Mouse (Mus musculus) midbrain, embryonic 12.5 days (tissue): ENCODE measurements around the gene Ilf3. TPM values are rescaled to one million over a fixed set of nuclear protein-coding genes. Genes with fewer than 3 reads are reported as not detected.

Source experiments
- ATAC-seq: fragments of 200-750 bp; cut with Nextera tagmentation; 2 replicates; pipeline ENCODE4 v1.8.0; 2017; ENCODE audit warnings: low read depth, moderate TSS enrichment, moderate library complexity; ENCODE audit not compliant: low FRiP score
- H3K27ac ChIP-seq: fragments of 300-500 bp; sonication (generic); replicated peaks from 2 replicates; pipeline ENCODE4 v1.5.1; 2016; ENCODE audit warnings: mild to moderate bottlenecking
- H3K27me3 ChIP-seq: fragments of 300-500 bp; sonication (generic); 2 replicates; pipeline ENCODE4 v1.6.1; 2016; ENCODE audit warnings: mild to moderate bottlenecking
- H3K36me3 ChIP-seq: fragments of 300-500 bp; sonication (generic); 2 replicates; pipeline ENCODE4 v1.6.1; 2016
- H3K4me1 ChIP-seq: fragments of 300-500 bp; sonication (generic); 2 replicates; pipeline ENCODE4 v1.6.1; 2016
- H3K4me2 ChIP-seq: fragments of 300-500 bp; sonication (generic); replicated peaks from 2 replicates; pipeline ENCODE4 v1.6.1; 2016; ENCODE audit warnings: mild to moderate bottlenecking, moderate library complexity
- H3K4me3 ChIP-seq: fragments of 300-500 bp; sonication (generic); 2 replicates; pipeline ENCODE4 v1.5.1; 2016; ENCODE audit warnings: mild to moderate bottlenecking
- H3K9ac ChIP-seq: fragments of 300-500 bp; sonication (generic); replicated peaks from 2 replicates; pipeline ENCODE4 v1.6.1; 2016; ENCODE audit warnings: mild to moderate bottlenecking, moderate library complexity
- H3K9me3 ChIP-seq: fragments of 300-500 bp; sonication (generic); 2 replicates; pipeline ENCODE4 v1.6.1; 2016; ENCODE audit warnings: mild to moderate bottlenecking
- WGBS: fragments of 180-500 bp; shearing (Covaris S2); methylation state at CpG from one replicate; pipeline ENCODE4 v1.1.7; 2016; 5-methylcytosine and 5-hydroxymethylcytosine counted together
- polyA plus RNA-seq: library from polyadenylated mRNA; unstranded; fragments of >200 nt; fragmentation: Nextera tagmentation; extraction: Ambion mirVana; gene quantifications from 2 replicates; pipeline ENCODE4 v1.2.1, GENCODE M21; 2016

Ilf3 gene
- polyA plus RNA-seq, 1 experiment from 2014 or later: 314 TPM

GRCm38 (mm10) chr9:21372508-21372907, 4.8 kb downstream of the Ilf3 start:
- Histone ChIP-seq H3K9me3 (no peaks in the 10 kb centered on the region), H3K27ac (no peak overlapping the region), H3K9ac (no peak overlapping the region), H3K4me1 (peaks cover 24% of the 10 kb centered on the region), H3K36me3 (peaks cover 20% of the 10 kb centered on the region; the same call in 1 of the 2 replicates), H3K4me2 (no peak overlapping the region), H3K27me3 (no peaks in the 10 kb centered on the region), H3K4me3 (no peak overlapping the region)
- WGBS: 71% methylated on average over 1 of the region's 1 CpGs
- no peak for ATAC-seq

GRCm38 (mm10) chr9:21379195-21379594, 11.5 kb downstream of the Ilf3 start:
- no peak for ATAC-seq
- Histone ChIP-seq H3K4me2 (no peak overlapping the region), H3K27ac (no peak overlapping the region), H3K4me3 (no peak overlapping the region), H3K36me3 (0 out of 2 replicates have a peak, but pooled peaks cover 9% of the 10 kb centered on the region), H3K9ac (no peak overlapping the region), H3K27me3 (no peaks in the 10 kb centered on the region), H3K9me3 (no peaks in the 10 kb centered on the region), H3K4me1 (peaks cover 8% of the 10 kb centered on the region)
- WGBS: 70% methylated on average over 3 of the region's 3 CpGs

- H3K36me3 ChIP-seq: 0 out of 2 replicates have a peak, but pooled peaks cover 9% of the 10 kb centered on the region
- H3K9ac ChIP-seq: no peak overlapping the region
- no peaks in the 10 kb centered on the region for H3K9me3 ChIP-seq
- no peak overlapping the region for H3K27ac ChIP-seq
- H3K27me3 ChIP-seq: no peaks in the 10 kb centered on the region
- H3K4me2 ChIP-seq: no peak overlapping the region
- no peak overlapping the region for H3K4me3 ChIP-seq
- peaks cover 8% of the 10 kb centered on the region for H3K4me1 ChIP-seq
- no peak for ATAC-seq
Observed at GRCm38 (mm10) chr9:21380868-21381267, 13.2 kb downstream of the Ilf3 start.

GRCm38 (mm10) chr9:21383966-21384365, 16.3 kb downstream of the Ilf3 start:
- peaks cover 4% of the 10 kb centered on the region; the same call in 1 of the 2 replicates for H3K4me1 ChIP-seq
- no peak overlapping the region for H3K4me2 ChIP-seq
- no peak overlapping the region for H3K9ac ChIP-seq
- H3K27ac ChIP-seq: no peak overlapping the region
- peaks cover 20% of the 10 kb centered on the region for H3K36me3 ChIP-seq
- H3K4me3 ChIP-seq: no peak overlapping the region
- H3K9me3 ChIP-seq: no peaks in the 10 kb centered on the region
- ATAC-seq: no peak
- no peaks in the 10 kb centered on the region for H3K27me3 ChIP-seq

GRCm38 (mm10) chr9:21392646-21393175, 25.0 kb downstream of the Ilf3 start:
- Histone ChIP-seq H3K9me3 (no peaks in the 10 kb centered on the region), H3K27me3 (no peaks in the 10 kb centered on the region), H3K27ac (no peak overlapping the region), H3K9ac (no peak overlapping the region), H3K4me1 (no peaks in the 10 kb centered on the region), H3K36me3 (peaks cover 95% of the 10 kb centered on the region), H3K4me2 (no peak overlapping the region), H3K4me3 (no peak overlapping the region)
- no peak for ATAC-seq
- 95% methylated on average over 10 of the region's 10 CpGs for WGBS

GRCm38 (mm10) chr9:21395692-21396091, 28.0 kb downstream of the Ilf3 start:
- H3K9ac ChIP-seq: no peak overlapping the region
- no peak for ATAC-seq
- H3K9me3 ChIP-seq: no peaks in the 10 kb centered on the region

GRCm38 (mm10) chr9:21397170-21397569, 29.5 kb downstream of the Ilf3 start:
- Histone ChIP-seq H3K27ac (no peak overlapping the region), H3K4me3 (no peak overlapping the region), H3K36me3 (peaks cover 97% of the 10 kb centered on the region), H3K27me3 (no peaks in the 10 kb centered on the region), H3K4me2 (no peak overlapping the region), H3K9ac (no peak overlapping the region), H3K9me3 (no peaks in the 10 kb centered on the region), H3K4me1 (no peaks in the 10 kb centered on the region)
- 98% methylated on average over 3 of the region's 3 CpGs for WGBS
- no peak for ATAC-seq

More at GRCm38 (mm10) chr9:21395692-21396091, 28.0 kb downstream of the Ilf3 start:
- Histone ChIP-seq H3K27ac (no peak overlapping the region), H3K4me2 (no peak overlapping the region), H3K36me3 (peaks cover 98% of the 10 kb centered on the region), H3K4me3 (no peak overlapping the region), H3K4me1 (no peaks in the 10 kb centered on the region), H3K27me3 (no peaks in the 10 kb centered on the region)
- 89% methylated on average over 3 of the region's 3 CpGs for WGBS

GRCm38 (mm10) chr9:21401042-21401441, 33.4 kb downstream of the Ilf3 start:
- Histone ChIP-seq H3K4me2 (no peak overlapping the region), H3K4me1 (no peaks in the 10 kb centered on the region), H3K9ac (no peak overlapping the region), H3K27ac (no peak overlapping the region), H3K36me3 (peaks cover 96% of the 10 kb centered on the region), H3K4me3 (no peak overlapping the region), H3K9me3 (no peaks in the 10 kb centered on the region), H3K27me3 (no peaks in the 10 kb centered on the region)
- ATAC-seq: no peak
- 92% methylated on average over 9 of the region's 9 CpGs for WGBS

- Histone ChIP-seq H3K4me3 (no peak overlapping the region), H3K27ac (no peak overlapping the region), H3K9ac (no peak overlapping the region), H3K27me3 (no peaks in the 10 kb centered on the region), H3K4me2 (no peak overlapping the region), H3K36me3 (peaks cover 91% of the 10 kb centered on the region), H3K9me3 (no peaks in the 10 kb centered on the region), H3K4me1 (no peaks in the 10 kb centered on the region)
- ATAC-seq: no peak
- 92% methylated on average over 11 of the region's 11 CpGs for WGBS
Observed at GRCm38 (mm10) chr9:21402764-21403253, 35.1 kb downstream of the Ilf3 start.

GRCm38 (mm10) chr9:21403745-21404144, 36.1 kb downstream of the Ilf3 start:
- no peak for ATAC-seq
- Histone ChIP-seq H3K27ac (no peak overlapping the region), H3K9me3 (no peaks in the 10 kb centered on the region), H3K36me3 (peaks cover 81% of the 10 kb centered on the region), H3K4me2 (no peak overlapping the region), H3K4me1 (no peaks in the 10 kb centered on the region), H3K27me3 (no peaks in the 10 kb centered on the region), H3K9ac (no peak overlapping the region), H3K4me3 (no peak overlapping the region)
- WGBS: 92% methylated on average over 5 of the region's 5 CpGs

- Histone ChIP-seq H3K4me3 (no peak overlapping the region), H3K9me3 (no peaks in the 10 kb centered on the region), H3K4me1 (no peaks in the 10 kb centered on the region), H3K27ac (no peak overlapping the region), H3K27me3 (no peaks in the 10 kb centered on the region), H3K4me2 (no peak overlapping the region), H3K9ac (no peak overlapping the region), H3K36me3 (peaks cover 63% of the 10 kb centered on the region)
- no peak for ATAC-seq
- 73% methylated on average over 4 of the region's 4 CpGs for WGBS
Observed at GRCm38 (mm10) chr9:21405525-21405924, 37.9 kb downstream of the Ilf3 start.

- no peaks in the 10 kb centered on the region for H3K9me3 ChIP-seq
- H3K9ac ChIP-seq: no peak overlapping the region
- H3K27me3 ChIP-seq: no peaks in the 10 kb centered on the region
- H3K4me3 ChIP-seq: no peak overlapping the region
- H3K36me3 ChIP-seq: peaks cover 41% of the 10 kb centered on the region
- H3K4me2 ChIP-seq: no peak overlapping the region
- H3K27ac ChIP-seq: no peak overlapping the region
- peaks cover 14% of the 10 kb centered on the region for H3K4me1 ChIP-seq
- ATAC-seq: no peak
- 23% methylated on average over 4 of the region's 4 CpGs for WGBS
Observed at GRCm38 (mm10) chr9:21407951-21408350, 40.3 kb downstream of the Ilf3 start.

- peaks cover 14% of the 10 kb centered on the region for H3K4me1 ChIP-seq
- H3K9ac ChIP-seq: no peak overlapping the region
- H3K9me3 ChIP-seq: no peaks in the 10 kb centered on the region
- no peak overlapping the region for H3K4me2 ChIP-seq
- H3K4me3 ChIP-seq: no peak overlapping the region
- WGBS: 78% methylated on average over 7 of the region's 7 CpGs
- peaks cover 34% of the 10 kb centered on the region for H3K36me3 ChIP-seq
- peak overlapping the region; percentile 15; the same call in 1 of the 2 replicates for H3K27ac ChIP-seq
- no peak for ATAC-seq
- H3K27me3 ChIP-seq: no peaks in the 10 kb centered on the region
Observed at GRCm38 (mm10) chr9:21408624-21409023, 41.0 kb downstream of the Ilf3 start.
